Mouse (Mus musculus) hindbrain, postnatal 0 days (tissue): ENCODE results near the gene Ptn. TPM values are rescaled to one million over a fixed set of nuclear protein-coding genes. Genes with fewer than 3 reads are reported as not detected.

Experiments
- ATAC-seq: fragments of 200-750 bp; cut with Nextera tagmentation; 2 replicates; pipeline ENCODE4 v1.8.0; 2017; ENCODE audit warnings: mild to moderate bottlenecking, moderate TSS enrichment, moderate library complexity
- DNase-seq: peaks from one replicate; pipeline ENCODE4 v3.0.0-alpha.2; 2015; ENCODE audit warnings: low spot score
- H3K27ac ChIP-seq: fragments of 300-500 bp; sonication (generic); 2 replicates; pipeline ENCODE4 v1.5.1; 2014; ENCODE audit warnings: mild to moderate bottlenecking
- H3K27me3 ChIP-seq: fragments of 300-500 bp; sonication (generic); 2 replicates; pipeline ENCODE4 v1.6.1; 2014; ENCODE audit warnings: low read length, mixed read lengths; ENCODE audit not compliant: insufficient read depth
- H3K36me3 ChIP-seq: fragments of 300-500 bp; sonication (generic); 2 replicates; pipeline ENCODE4 v1.6.1; 2014; ENCODE audit warnings: low read length, mixed read lengths; ENCODE audit not compliant: insufficient read depth
- H3K4me1 ChIP-seq: fragments of 300-500 bp; sonication (generic); 2 replicates; pipeline ENCODE4 v1.6.1; 2014; ENCODE audit warnings: antibody characterized with exemption, low read length, mixed read lengths; ENCODE audit not compliant: insufficient read depth
- H3K4me2 ChIP-seq: fragments of 300-500 bp; sonication (generic); 2 replicates; pipeline ENCODE4 v1.6.1; 2014; ENCODE audit warnings: low read depth, mild to moderate bottlenecking, low read length, moderate library complexity, mixed read lengths
- H3K4me3 ChIP-seq: fragments of 300-500 bp; sonication (generic); 2 replicates; pipeline ENCODE4 v1.5.1; 2014; ENCODE audit warnings: low read length
- H3K9ac ChIP-seq: fragments of 300-500 bp; sonication (generic); replicated peaks from 2 replicates; pipeline ENCODE4 v1.6.1; 2014; ENCODE audit warnings: mild to moderate bottlenecking, low read length, moderate library complexity, mixed read lengths
- H3K9me3 ChIP-seq: fragments of 300-500 bp; sonication (generic); 2 replicates; pipeline ENCODE4 v1.6.1; 2016; ENCODE audit warnings: low read length, mixed read lengths
- CTCF ChIP-seq: IDR thresholded peaks from 2 replicates; pipeline ENCODE4 v1.5.1; 2016; ENCODE audit warnings: antibody characterized with exemption, control low read depth, low read depth
- WGBS: fragments of 180-500 bp; shearing (Covaris S2); extraction: QIAGEN DNeasy Blood & Tissue Kit; methylation state at CpG from one replicate; pipeline ENCODE4 v1.1.7; 2014; 5-methylcytosine and 5-hydroxymethylcytosine counted together
- polyA plus RNA-seq: library from polyadenylated mRNA; unstranded; fragments of >200 nt; fragmentation: Nextera tagmentation; extraction: Ambion mirVana; gene quantifications from 2 replicates; pipeline ENCODE4 v1.2.1, GENCODE M21; 2015
- total RNA-seq: library from RNA; depleted of rRNA; stranded (reverse); fragments of >200 nt; gene quantifications from 2 replicates; pipeline ENCODE4 v1.2.3, GENCODE M21; 2014

Gene Ptn
- total and polyA plus RNA-seq, 2 experiments from 2014 or later, result 403 to 1,251 TPM

GRCm38 (mm10) chr6:36722769-36723549 lies 87.1 kb downstream of the Ptn start:
- Histone ChIP-seq H3K27me3 (no peaks in the 10 kb centered on the region), H3K4me3 (no peak overlapping the region), H3K27ac (peak overlapping the region; percentile 60), H3K36me3 (no peaks in the 10 kb centered on the region), H3K4me2 (no peak overlapping the region), H3K4me1 (no peaks in the 10 kb centered on the region), H3K9me3 (no peaks in the 10 kb centered on the region), H3K9ac (no peak overlapping the region)
- no peak for TF ChIP-seq CTCF
- ATAC-seq (peak; percentile 90), DNase-seq (peak; percentile 66)
- 34% methylated on average over 5 of the region's 5 CpGs for WGBS

- no peaks in the 10 kb centered on the region for H3K4me1 ChIP-seq
- TF ChIP-seq CTCF, result no peak
- ATAC-seq (0 out of 2 replicates have a peak, but pooled peaks have one; percentile 35), DNase-seq (peak; percentile 20)
- H3K4me3 ChIP-seq, result no peak overlapping the region
- H3K9me3 ChIP-seq, result no peaks in the 10 kb centered on the region
- H3K27me3 ChIP-seq, result no peaks in the 10 kb centered on the region
- H3K4me2 ChIP-seq, result no peak overlapping the region
- H3K36me3 ChIP-seq, result peaks cover 5% of the 10 kb centered on the region; the same call in 1 of the 2 replicates
- H3K9ac ChIP-seq, result no peak overlapping the region
- WGBS, result 71% methylated on average over 4 of the region's 4 CpGs
- H3K27ac ChIP-seq, result no peak overlapping the region
These were observed 96.7 kb downstream of the Ptn start for GRCm38 (mm10) chr6:36713329-36713728.

GRCm38 (mm10) chr6:36695481-36695880 lies 114.5 kb downstream of the Ptn start:
- Histone ChIP-seq H3K27me3 (no peaks in the 10 kb centered on the region), H3K9me3 (no peaks in the 10 kb centered on the region), H3K4me2 (no peak overlapping the region), H3K4me3 (no peak overlapping the region), H3K4me1 (no peaks in the 10 kb centered on the region), H3K27ac (no peak overlapping the region), H3K9ac (no peak overlapping the region), H3K36me3 (no peaks in the 10 kb centered on the region)
- 56% methylated on average over 3 of the region's 3 CpGs for WGBS
- TF ChIP-seq CTCF, result no peak
- DNase-seq (no peak), ATAC-seq (no peak)

- TF ChIP-seq CTCF, result peak; percentile 98
- Histone ChIP-seq H3K9me3 (no peaks in the 10 kb centered on the region), H3K4me3 (no peak overlapping the region), H3K4me1 (no peaks in the 10 kb centered on the region), H3K9ac (no peak overlapping the region), H3K4me2 (no peak overlapping the region), H3K27me3 (no peaks in the 10 kb centered on the region), H3K36me3 (no peaks in the 10 kb centered on the region), H3K27ac (no peak overlapping the region)
- DNase-seq (peak; percentile 88), ATAC-seq (peak; percentile 90)
- WGBS, result 12% methylated on average over 1 of the region's 1 CpGs
These were observed 118.5 kb downstream of the Ptn start for GRCm38 (mm10) chr6:36691497-36691896.

GRCm38 (mm10) chr6:36690941-36691340 lies 119.1 kb downstream of the Ptn start:
- Histone ChIP-seq H3K4me3 (no peak overlapping the region), H3K9me3 (no peaks in the 10 kb centered on the region), H3K27me3 (no peaks in the 10 kb centered on the region), H3K36me3 (no peaks in the 10 kb centered on the region), H3K4me2 (no peak overlapping the region), H3K27ac (no peak overlapping the region), H3K9ac (no peak overlapping the region), H3K4me1 (no peaks in the 10 kb centered on the region)
- WGBS, result 82% methylated on average over 4 of the region's 4 CpGs
- no peak for DNase-seq
- no peak for ATAC-seq
- no peak for TF ChIP-seq CTCF

- no peak for TF ChIP-seq CTCF
- no peak overlapping the region for H3K4me3 ChIP-seq
- peak; percentile 36 for DNase-seq
- no peaks in the 10 kb centered on the region for H3K4me1 ChIP-seq
- H3K9me3 ChIP-seq, result no peaks in the 10 kb centered on the region
- no peak overlapping the region for H3K9ac ChIP-seq
- H3K4me2 ChIP-seq, result no peak overlapping the region
- H3K27ac ChIP-seq, result no peak overlapping the region
- no peaks in the 10 kb centered on the region for H3K36me3 ChIP-seq
- 0 out of 2 replicates have a peak, but pooled peaks have one; percentile 29 for ATAC-seq
- 59% methylated on average over 8 of the region's 8 CpGs for WGBS
- H3K27me3 ChIP-seq, result no peaks in the 10 kb centered on the region
These were observed 133.0 kb downstream of the Ptn start for GRCm38 (mm10) chr6:36676710-36677691.
